Mouse (Mus musculus) heart, postnatal 0 days (tissue): ENCODE measurements around the gene Slx4.

Experiments used
- CTCF ChIP-seq: IDR thresholded peaks from 2 replicates; pipeline ENCODE4 v1.5.1; 2016; ENCODE audit warnings: antibody characterized with exemption, control low read depth, low read depth
- EP300 ChIP-seq: IDR thresholded peaks from 2 replicates; pipeline ENCODE4 v1.6.1; 2016; ENCODE audit warnings: antibody characterized with exemption, low read depth

DNA sequence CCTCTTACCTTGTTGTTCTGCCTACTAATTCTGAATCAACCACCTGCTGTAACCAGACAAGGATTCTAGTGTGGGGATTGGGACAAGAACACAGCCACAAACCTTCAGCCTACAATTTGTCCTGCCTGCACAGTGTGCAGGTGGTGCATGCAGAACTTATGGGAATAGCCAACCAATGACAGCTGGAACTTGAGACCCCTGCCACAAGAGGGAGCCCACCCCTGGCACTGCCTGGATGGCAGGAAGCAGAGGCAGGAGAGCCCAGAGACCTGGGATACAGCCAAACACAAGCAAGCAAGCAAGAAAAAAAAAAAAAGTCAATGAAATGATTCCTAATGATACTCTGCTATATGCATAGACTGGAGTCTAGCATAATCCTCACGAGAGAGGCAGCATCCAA lies 17.7 kb upstream of the Slx4 start:
- TF ChIP-seq CTCF (no peak), EP300 (no peak)
